Mouse (Mus musculus) ES-E14 (cell line): ENCODE measurements around the gene Gm10666.
"Not testable (repeated sequence)": the region's sequence is repeated elsewhere in the genome, so short reads cannot be mapped to it uniquely, and the experiment has no call there.

Experiments used
- HCFC1 ChIP-seq: IDR thresholded peaks from 2 replicates; pipeline ENCODE4 v1.6.1; 2012; ENCODE audit warnings: low read length, inconsistent platforms, borderline replicate concordance; ENCODE audit not compliant: insufficient read depth
- MAFK ChIP-seq: IDR thresholded peaks from 2 replicates; pipeline ENCODE4 v1.6.1; 2014; ENCODE audit warnings: mild to moderate bottlenecking, low read depth, low read length, inconsistent platforms; ENCODE audit not compliant: insufficient read depth
- ZC3H11A ChIP-seq: IDR thresholded peaks from 2 replicates; pipeline ENCODE4 v1.6.1; 2012; ENCODE audit warnings: low read depth, mild to moderate bottlenecking, inconsistent platforms, low read length, borderline replicate concordance
- ZNF384 ChIP-seq: IDR thresholded peaks from 2 replicates; pipeline ENCODE4 v1.6.1; 2012; ENCODE audit warnings: low read depth, low read length, inconsistent platforms

GRCm38 (mm10) chr7:22118145-22118544 is 16.4 kb downstream of the Gm10666 start, which contains the start of gene Gm16451:
- not testable (repeated sequence) for TF ChIP-seq HCFC1, ZNF384, ZC3H11A, MAFK
